Mouse (Mus musculus) kidney, adult 2 months (tissue): Measurements from ENCODE around the gene Glis2.
A peak's percentile ranks its signal among the peaks of the same experiment; 100 is the strongest.

ENCODE experiments used
- CTCF ChIP-seq: fragments of 200-500 bp; conservative IDR thresholded peaks from 2 replicates; pipeline ENCODE4 v1.5.1; 2011; ENCODE audit warnings: low read depth, mild to moderate bottlenecking, control low read depth, low read length, moderate library complexity, mixed read lengths; ENCODE audit not compliant: insufficient read depth, insufficient read length
- POLR2A ChIP-seq: fragments of 200-500 bp; IDR thresholded peaks from one replicate; pipeline ENCODE4 v1.6.1; 2011; ENCODE audit warnings: low read depth, low read length, control low read depth

DNA sequence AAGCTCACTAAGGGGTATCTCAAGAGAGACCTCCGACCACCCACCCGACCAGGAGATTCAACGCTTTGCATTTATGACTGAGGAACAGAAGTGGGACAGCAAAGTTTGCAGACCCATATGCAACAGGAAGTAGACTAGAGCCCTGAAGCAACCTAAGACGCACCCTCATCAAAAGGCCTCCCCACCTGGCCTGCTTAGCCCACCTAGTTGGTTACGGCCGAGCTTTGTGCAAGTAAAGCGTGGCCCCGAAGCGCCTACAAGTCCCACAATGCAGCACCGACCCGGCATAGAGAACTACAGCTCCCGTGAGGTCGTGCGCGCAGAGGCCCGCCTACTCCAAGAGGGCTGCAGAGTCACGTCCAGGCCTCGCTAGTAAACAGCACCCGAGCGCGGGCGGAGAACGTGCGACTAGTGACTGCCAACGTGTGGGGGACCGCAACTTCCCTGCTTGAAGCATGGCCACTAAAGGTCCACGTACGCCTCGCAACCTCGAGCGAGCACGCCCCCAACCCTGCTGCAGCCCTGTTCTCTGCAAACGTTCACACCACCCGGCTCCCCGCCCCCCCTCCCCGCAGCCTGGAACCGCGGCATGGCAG lies 36.0 kb upstream of the Glis2 start:
- TF ChIP-seq CTCF (no peak), POLR2A (peak; percentile 90)
